Mouse (Mus musculus): ENCODE results near the gene D3Ertd254e. TPM values are rescaled to one million over a fixed set of nuclear protein-coding genes. Genes with fewer than 3 reads are reported as not detected.
A peak's percentile ranks its signal among the peaks of the same experiment; 100 is the strongest.
"Not testable (repeated sequence)": the region's sequence is repeated elsewhere in the genome, so short reads cannot be mapped to it uniquely, and the experiment has no call there.

The D3Ertd254e gene
- total RNA-seq (2022) = 1 to 10 TPM; 3.0 to 4.7 (median 4.1) TPM

GRCm38 (mm10) chr3:36150934-36151686, at the start of gene D3Ertd254e:
TSS of gene D3Ertd254e (plus strand) at chr3:36151017.
- DNase-seq (ENCODE audit: low spot score) = peak; percentile 94

DNA sequence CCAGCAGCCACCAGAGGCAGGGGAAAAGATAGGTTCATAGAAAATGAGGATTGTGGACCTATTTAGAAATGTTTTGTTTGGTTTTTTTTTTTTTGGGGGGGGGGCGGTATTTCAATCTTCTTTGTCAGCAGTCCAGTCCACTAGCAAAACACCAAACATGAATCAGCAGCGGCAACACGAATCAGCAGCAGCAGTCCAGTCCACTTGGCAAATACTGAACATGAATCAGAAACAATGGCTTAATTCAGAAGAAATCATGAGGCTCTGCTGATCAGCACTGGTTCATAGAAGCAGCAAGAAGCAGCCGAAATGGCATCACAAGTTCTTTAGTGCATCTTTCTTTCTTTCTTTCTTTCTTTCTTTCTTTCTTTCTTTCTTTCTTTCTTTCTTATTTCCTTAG, 34.7 kb upstream of the D3Ertd254e start:
- DNase-seq (ENCODE audit: low spot score) = no peak

DNA sequence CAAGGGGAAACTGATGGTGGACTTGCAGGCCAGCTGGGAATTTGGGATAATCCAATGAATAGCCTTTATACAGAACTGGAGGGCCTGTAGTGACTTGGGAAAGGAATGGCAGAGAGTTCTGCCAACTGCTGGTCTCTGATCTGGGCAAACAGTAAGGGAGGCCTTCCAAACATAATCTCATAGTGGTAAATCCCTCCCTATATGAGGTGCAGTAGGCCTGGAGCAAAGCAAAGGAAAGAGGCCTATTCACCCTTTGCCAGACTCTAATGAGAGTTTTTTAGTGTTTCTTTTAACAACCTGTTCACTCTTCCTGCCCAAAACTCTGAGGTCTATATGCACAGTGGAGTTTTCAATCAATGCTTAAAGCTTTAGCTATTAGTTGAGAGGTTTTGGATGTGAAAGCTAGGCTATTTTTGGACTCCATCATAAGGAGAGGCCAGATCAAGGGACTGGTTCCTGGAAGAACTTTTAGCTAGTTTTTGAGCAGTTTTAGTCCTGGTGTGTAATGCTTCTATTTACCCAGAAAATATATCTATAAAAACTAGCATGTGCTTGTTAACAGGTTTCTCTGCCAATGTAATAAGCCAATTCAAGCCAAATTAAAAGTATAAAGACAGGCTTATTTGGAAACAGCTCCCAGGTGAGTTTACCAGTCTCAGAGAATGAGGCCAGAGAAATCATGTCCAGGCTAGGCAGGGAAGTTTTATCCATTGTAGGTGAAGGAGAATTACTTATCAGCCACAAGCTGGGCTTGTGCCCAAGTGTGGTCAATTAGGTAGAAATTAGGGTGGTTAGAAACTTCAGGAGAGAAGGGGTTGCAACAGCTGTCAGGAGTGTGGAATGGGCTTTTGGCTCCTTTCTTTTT, 30.9 kb upstream of the D3Ertd254e start:
- no peak for DNase-seq (ENCODE audit: low spot score)

- DNase-seq (ENCODE audit: low spot score) = not testable (repeated sequence)
Observed at GRCm38 (mm10) chr3:36126176-36126575, 24.6 kb upstream of the D3Ertd254e start.

- no peak for DNase-seq (ENCODE audit: low spot score)
Observed at GRCm38 (mm10) chr3:36136152-36136551, 14.7 kb upstream of the D3Ertd254e start.

DNA sequence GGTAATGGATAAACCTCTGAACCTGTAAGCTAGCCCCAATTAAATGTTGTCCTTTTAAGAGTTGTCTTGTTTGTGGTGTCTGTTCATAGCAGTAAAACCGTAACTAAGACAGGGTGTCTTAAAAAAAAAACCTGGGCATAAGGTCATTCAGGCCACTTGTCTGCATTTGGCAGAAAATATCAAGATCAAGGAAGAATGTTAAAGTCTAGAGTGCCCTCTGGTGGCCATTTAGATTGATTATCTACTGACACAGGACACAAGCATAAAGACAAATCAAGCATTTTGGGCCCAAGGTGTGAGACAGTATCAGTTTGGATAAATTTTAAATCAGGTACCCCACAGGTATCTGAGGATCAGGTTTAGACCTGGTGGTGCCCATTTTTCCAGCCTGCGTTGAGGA, 13.3 kb upstream of the D3Ertd254e start:
- no peak for DNase-seq (ENCODE audit: low spot score)

GRCm38 (mm10) chr3:36138171-36138660, 12.6 kb upstream of the D3Ertd254e start:
- no peak for DNase-seq (ENCODE audit: low spot score)

DNA sequence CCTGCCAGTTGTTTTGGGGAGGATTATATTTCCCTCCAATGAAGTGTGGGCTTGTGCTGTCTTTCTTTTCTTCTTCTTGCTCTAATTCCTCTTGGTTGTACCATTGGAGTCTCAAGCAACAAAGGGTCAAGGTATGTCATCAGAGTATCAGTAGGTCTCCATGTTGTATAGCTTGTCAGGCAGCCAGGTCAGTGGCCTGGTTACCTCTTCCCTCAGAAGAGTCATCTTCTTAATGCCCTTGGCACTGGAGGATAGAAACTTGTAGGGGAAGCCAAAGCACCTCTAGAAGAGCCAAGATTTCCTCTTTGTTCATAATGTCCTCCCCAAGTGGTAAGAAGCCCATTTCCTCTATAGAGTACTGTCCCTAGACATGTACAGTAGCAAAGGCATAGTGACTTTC, 11.8 kb upstream of the D3Ertd254e start:
- no peak for DNase-seq (ENCODE audit: low spot score)

- no peak for DNase-seq (ENCODE audit: low spot score)
Observed at GRCm38 (mm10) chr3:36150537-36150933, 282 bp upstream of the D3Ertd254e start.

- no peak for DNase-seq (ENCODE audit: low spot score)
Observed at GRCm38 (mm10) chr3:36155268-36155667, 4.5 kb downstream of the D3Ertd254e start.

DNA sequence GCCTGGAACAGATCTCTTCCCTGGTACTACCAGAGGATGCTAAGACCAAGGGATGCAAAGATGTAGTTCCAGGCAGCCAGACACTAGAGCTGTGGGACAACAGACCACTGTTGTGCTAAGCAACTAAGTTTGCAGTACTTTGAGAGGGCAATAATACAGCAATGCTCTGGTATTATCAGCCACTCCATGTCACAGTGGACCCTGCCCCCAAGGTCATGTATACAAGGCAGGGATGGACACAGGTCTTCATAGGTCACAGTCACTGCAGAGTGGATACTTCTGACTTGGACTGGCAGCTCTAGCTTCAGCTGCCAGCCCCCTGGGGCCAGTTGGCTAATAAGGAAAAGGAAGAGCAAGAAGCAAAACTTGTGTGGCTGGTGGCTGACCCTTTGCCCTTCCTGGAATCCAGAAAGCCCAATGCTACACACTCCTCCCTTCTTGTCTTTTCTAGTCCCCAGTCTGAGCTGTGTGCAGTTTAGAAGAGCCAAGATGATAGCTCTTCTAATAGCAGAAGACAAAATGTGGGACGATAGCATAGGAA, 19.9 kb downstream of the D3Ertd254e start:
- no peak for DNase-seq (ENCODE audit: low spot score)

DNA sequence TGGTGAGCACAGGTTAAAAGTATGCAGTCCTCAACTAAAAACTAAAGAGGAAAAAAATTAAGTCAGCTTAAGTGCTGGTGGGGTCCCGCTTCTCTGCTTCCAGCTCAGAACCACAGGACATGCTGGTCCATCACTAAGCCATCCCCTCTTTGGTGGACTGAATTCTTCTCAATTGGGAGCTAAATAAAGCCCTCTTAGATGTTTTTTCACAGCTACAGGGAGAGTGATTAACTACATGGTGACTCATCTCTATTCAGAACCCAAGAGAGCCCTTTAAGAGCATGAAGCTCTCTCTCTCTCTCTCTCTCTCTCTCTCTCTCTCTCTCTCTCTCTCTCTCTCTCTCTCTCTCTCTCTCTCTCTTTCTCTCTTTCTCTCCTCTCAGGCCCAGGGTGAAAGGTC, 20.5 kb downstream of the D3Ertd254e start:
- no peak for DNase-seq (ENCODE audit: low spot score)

GRCm38 (mm10) chr3:36173761-36174160, 22.9 kb downstream of the D3Ertd254e start:
- peak; percentile 4 for DNase-seq (ENCODE audit: low spot score)

DNA sequence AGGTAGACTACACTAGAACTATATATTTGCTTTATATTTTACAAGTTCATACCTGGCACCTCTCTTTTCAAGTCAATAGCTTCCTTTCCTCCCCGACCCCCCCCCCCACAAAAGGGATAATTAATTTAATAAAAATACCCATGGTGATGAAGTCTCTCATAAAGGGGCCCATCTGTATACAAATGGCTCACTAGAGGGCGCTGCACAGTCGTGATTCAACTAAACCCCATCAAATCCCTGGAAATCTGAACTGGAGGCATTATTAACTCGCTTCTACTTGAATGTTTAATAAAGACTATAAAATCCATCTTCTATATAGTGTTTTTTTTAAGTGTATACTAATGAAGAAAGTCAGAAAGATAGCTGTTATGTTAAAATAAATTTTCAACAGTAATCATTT, 30.7 kb downstream of the D3Ertd254e start:
- DNase-seq (ENCODE audit: low spot score) = peak; percentile 30

DNA sequence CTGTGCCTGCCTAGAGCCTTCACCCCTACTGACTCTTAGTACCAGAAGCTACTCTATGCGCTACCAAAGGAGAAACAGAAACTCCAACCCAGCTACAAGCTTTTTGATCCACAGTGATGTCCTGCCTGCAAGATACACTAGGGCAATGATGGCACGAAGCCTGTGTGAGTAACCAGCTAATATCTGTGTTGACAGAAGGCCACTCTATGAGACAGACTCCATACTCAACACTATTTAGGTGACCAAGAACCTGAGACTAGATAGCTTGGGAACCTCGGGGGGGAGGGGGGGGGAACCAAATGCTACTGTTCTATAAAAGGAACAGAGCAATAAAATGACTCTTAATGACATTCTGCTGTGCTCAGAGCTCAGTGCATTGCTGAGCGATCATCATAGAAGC, 35.7 kb downstream of the D3Ertd254e start:
- no peak for DNase-seq (ENCODE audit: low spot score)

GRCm38 (mm10) chr3:36189243-36189642, 38.4 kb downstream of the D3Ertd254e start:
- DNase-seq (ENCODE audit: low spot score) = no peak

- DNase-seq (ENCODE audit: low spot score) = no peak
Observed at GRCm38 (mm10) chr3:36201098-36201497, 50.3 kb downstream of the D3Ertd254e start.

DNA sequence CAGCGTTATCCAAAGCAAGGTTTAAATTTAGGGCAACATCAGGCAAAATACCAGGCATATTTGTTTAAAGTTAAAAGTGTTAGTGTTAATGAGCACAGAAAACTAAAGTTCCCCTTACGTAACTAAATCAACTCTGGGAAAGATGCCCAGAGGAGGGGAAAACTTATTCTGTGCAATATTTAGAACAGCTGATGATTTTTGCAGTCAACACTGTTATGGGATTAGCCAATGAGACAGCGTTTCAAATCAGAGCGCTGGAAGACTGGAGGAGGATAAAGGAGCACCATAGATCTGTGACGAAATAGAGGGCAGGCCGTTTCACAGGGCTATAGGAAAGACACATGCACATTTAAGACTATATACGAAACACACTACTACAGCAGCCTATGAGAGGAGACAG, 52.1 kb downstream of the D3Ertd254e start:
- DNase-seq (ENCODE audit: low spot score) = no peak

DNA sequence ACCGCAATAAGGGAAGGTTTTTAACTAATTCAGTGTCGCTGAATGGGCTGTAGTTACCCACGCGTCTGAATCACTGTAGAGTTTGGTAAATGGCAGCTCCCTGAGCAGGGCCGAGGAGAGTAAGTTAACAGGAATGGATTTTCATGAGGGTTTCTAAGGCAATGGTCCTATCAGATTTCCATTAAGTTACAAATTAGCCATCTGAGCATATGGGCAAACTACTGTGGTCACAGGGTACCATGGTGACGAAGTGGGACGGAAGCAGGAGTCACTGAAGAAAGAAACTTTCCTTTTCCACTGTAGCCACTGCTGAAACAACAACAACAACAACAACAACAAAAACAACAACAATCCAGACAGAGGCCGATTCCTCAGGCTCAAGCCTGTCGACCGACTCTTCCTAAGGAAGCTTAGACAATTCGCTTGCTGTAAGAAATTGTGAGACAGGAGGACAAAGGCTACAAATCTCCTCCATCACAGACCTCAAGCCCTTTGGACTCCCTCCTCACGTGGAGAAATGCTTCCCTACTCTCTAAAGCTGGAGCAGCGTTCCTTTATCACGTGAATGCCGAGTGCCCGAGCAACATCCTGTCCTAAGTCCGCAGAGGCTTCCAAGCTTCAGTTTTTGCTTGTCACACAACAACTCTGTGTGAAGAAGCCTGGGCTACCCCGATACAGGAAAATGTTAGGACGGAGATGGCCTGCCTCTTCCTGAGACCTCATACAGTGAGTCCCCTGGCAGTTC, 56.9 kb downstream of the D3Ertd254e start:
- DNase-seq (ENCODE audit: low spot score) = no peak

GRCm38 (mm10) chr3:36209776-36210555, 59.1 kb downstream of the D3Ertd254e start:
- peak; percentile 19 for DNase-seq (ENCODE audit: low spot score)

GRCm38 (mm10) chr3:36210939-36211338, 60.1 kb downstream of the D3Ertd254e start:
- no peak for DNase-seq (ENCODE audit: low spot score)

All from heart, adult 8-10 months (tissue).